Mouse (Mus musculus): ENCODE measurements around the gene Tmem217.

DNA sequence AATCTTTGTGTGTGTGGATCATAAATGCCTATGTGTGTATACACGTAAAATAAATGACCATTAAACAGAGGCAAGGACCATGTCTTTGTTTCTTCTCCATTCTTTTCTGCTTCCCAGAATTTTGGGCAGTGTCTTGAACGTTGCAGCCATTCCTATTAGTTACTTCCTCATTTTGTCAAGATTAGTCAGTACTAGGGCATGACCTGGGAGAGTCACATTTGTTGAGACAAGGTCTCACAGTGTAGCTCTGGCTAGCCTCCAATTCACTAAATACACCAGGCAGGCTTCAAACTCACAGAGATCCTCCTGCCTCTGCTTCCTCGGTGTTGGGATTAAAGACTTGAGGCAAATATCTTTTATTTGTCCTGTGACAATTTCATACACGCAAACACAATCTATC lies 73.9 kb downstream of the Tmem217 start:
- no peak for TF ChIP-seq MAFK (IDR thresholded peaks at IDR 0.05; ENCODE audit: insufficient read depth, low read depth, low read length)
- no peak for TF ChIP-seq HCFC1 (IDR thresholded peaks at IDR 0.05; ENCODE audit: borderline replicate concordance, insufficient read depth, low read length)
- no peak for TF ChIP-seq ZNF384 (IDR thresholded peaks at IDR 0.05; ENCODE audit: low read depth, low read length)
